Comparison of ENCODE assay signal across 21 mouse cellular contexts in the genomic region with DNA sequence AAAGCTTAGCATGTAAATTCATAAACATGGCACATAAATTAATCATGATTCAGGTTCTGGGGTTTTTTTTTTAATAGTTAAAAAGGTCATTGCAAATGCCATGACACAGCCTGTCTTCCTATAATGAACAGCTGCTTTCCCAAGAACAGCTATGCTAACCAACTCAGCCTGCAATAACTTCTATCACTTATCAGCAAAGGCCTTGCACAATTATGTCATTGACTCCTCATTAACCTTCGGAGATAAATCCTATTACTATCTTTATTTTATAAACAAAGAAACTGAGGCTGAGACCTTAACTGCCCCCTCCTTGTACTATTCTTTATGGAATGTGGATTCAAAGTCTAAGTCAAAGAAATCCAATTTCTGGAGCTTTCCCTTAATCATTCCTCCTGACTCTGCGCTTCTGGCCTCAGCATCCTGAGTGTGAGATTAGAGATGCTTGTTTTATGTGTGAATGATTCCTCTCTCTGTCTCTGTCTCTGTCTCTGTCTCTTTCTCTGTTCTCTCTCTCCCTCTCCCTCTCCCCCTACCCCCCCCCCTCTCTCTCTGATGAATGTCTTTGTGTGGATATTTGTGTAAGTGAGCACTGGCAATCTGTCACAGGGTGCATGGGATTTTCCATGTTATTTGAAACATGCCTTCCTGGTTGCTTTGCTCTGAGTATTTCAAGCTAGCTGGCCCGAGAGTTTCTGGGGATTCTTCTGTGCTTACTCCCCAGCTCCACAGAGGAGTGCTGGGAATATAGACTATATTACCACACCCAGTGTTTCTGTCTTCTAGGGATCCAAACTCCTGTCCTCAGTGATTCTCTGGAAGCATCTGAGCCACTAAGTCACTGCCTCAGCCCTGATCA.
A peak's percentile ranks its signal among the peaks of the same experiment; 100 is the strongest.
DNase-seq lines count a peak whose midpoint lies in the region; ATAC-seq and TF ChIP-seq lines count a peak whose summit lies in the region.
"Had no signal": no experiment of that assay in that cellular context is flagged by ENCODE, and none has a peak within 500 bp of the region (broad histone marks: within the 10 kb centered on the region; RNA-seq: fewer than 3 reads in every experiment).

No protein-coding gene starts in this region.

- no peaks in the 10 kb centered on the region for H3K27me3 ChIP-seq in heart, embryonic 13.5 days (replicated peaks)
- no peaks in the 10 kb centered on the region for H3K27me3 ChIP-seq in lung, embryonic 15.5 days
- H3K27me3 ChIP-seq: CH12.LX; hindbrain, embryonic 12.5 days; limb, embryonic 15.5 days; neural tube, embryonic 13.5 days had no signal

- peak overlapping the region; percentile 62; the same call in 1 of the 2 replicates for H3K27ac ChIP-seq in heart, embryonic 13.5 days (replicated peaks)
- H3K27ac ChIP-seq in lung, embryonic 15.5 days: peak overlapping the region; percentile 78
- H3K27ac ChIP-seq in embryonic fibroblast, embryonic 13.5 days (ENCODE audit: insufficient read depth, low read length): peak overlapping the region; percentile 38; the same call in 1 of the 2 replicates
- H3K27ac ChIP-seq: hindbrain, embryonic 12.5 days; limb, embryonic 15.5 days; midbrain, embryonic 10.5 days; neural tube, embryonic 13.5 days had no signal

- WGBS in heart, embryonic 13.5 days: 43% methylated on average over 3 of the region's 3 CpGs
- 27% methylated on average over 3 of the region's 3 CpGs for WGBS in lung, embryonic 15.5 days

- ATAC-seq in heart, embryonic 13.5 days (ENCODE audit: extremely low read depth, insufficient number of reproducible peaks, low FRiP score, low TSS enrichment): no peak
- ATAC-seq in lung, embryonic 15.5 days (ENCODE audit: borderline replicate concordance, extremely low read depth, low FRiP score, low TSS enrichment): peak; percentile 47
- ATAC-seq: intestine, postnatal 0 days; midbrain, embryonic 16.5 days had no signal

- H3K9me3 ChIP-seq in heart, embryonic 13.5 days: no peaks in the 10 kb centered on the region
- no peaks in the 10 kb centered on the region for H3K9me3 ChIP-seq in lung, embryonic 15.5 days
- H3K9me3 ChIP-seq: G1E; hindbrain, embryonic 12.5 days; limb, embryonic 15.5 days; midbrain, embryonic 10.5 days; neural tube, embryonic 13.5 days had no signal

- TF ChIP-seq POLR2A in embryonic fibroblast, embryonic 13.5 days (IDR thresholded peaks at IDR 0.05; ENCODE audit: low read depth, low read length): no peak

- H3K36me3 ChIP-seq in heart, embryonic 13.5 days: no peaks in the 10 kb centered on the region
- H3K36me3 ChIP-seq in lung, embryonic 15.5 days: no peaks in the 10 kb centered on the region
- H3K36me3 ChIP-seq: G1E; hindbrain, embryonic 12.5 days; limb, embryonic 15.5 days; midbrain, embryonic 10.5 days; neural tube, embryonic 13.5 days had no signal

- H3K4me1 ChIP-seq in heart, embryonic 13.5 days: peaks cover 24% of the 10 kb centered on the region
- peaks cover 27% of the 10 kb centered on the region for H3K4me1 ChIP-seq in lung, embryonic 15.5 days
- peaks cover 18% of the 10 kb centered on the region for H3K4me1 ChIP-seq in embryonic fibroblast, embryonic 13.5 days (ENCODE audit: control insufficient read depth, insufficient read depth, low read length)
- H3K4me1 ChIP-seq: neural tube, embryonic 13.5 days had no signal

- no peak overlapping the region for H3K4me3 ChIP-seq in heart, embryonic 13.5 days
- no peak overlapping the region for H3K4me3 ChIP-seq in lung, embryonic 15.5 days
- H3K4me3 ChIP-seq in embryonic fibroblast, embryonic 13.5 days (ENCODE audit: insufficient read depth, low read length): no peak overlapping the region
- H3K4me3 ChIP-seq: hindbrain, embryonic 12.5 days; limb, embryonic 15.5 days; midbrain, embryonic 10.5 days; myocyte; neural tube, embryonic 13.5 days had no signal

- no peak for TF ChIP-seq CTCF in embryonic fibroblast, embryonic 13.5 days (IDR thresholded peaks at IDR 0.05; ENCODE audit: borderline replicate concordance, insufficient read depth, low read length)

- H3K9ac ChIP-seq in heart, embryonic 13.5 days: no peak overlapping the region
- no peak overlapping the region for H3K9ac ChIP-seq in lung, embryonic 15.5 days
- H3K9ac ChIP-seq: forebrain, postnatal 0 days; hindbrain, embryonic 12.5 days; limb, embryonic 15.5 days; neural tube, embryonic 13.5 days had no signal

- DNase-seq in heart, postnatal 4 days: no peak
- peak; percentile 25 for DNase-seq in kidney, adult 9 months
- DNase-seq in kidney, postnatal 4 days: no peak
- DNase-seq in lung, postnatal 14 days: no peak
- no peak for DNase-seq in ovary, postnatal 10 days (ENCODE audit: low spot score)
- DNase-seq: cerebellum, adult 18-20 months; gastrocnemius, postnatal 25 days; thymus, postnatal 25 days had no signal

- H3K4me2 ChIP-seq in heart, embryonic 13.5 days: no peak overlapping the region; the same call in 1 of the 2 replicates
- no peak overlapping the region; the same call in 1 of the 2 replicates for H3K4me2 ChIP-seq in lung, embryonic 15.5 days
- H3K4me2 ChIP-seq: hindbrain, embryonic 12.5 days; limb, embryonic 15.5 days; neural tube, embryonic 13.5 days had no signal
